Mouse (Mus musculus) neural tube, embryonic 12.5 days (tissue): ENCODE results near the gene Exoc8. TPM values are rescaled to one million over a fixed set of nuclear protein-coding genes. Genes with fewer than 3 reads are reported as not detected.

Source experiments
- ATAC-seq: fragments of 200-750 bp; cut with Nextera tagmentation; 2 replicates; pipeline ENCODE4 v1.8.0; 2017; ENCODE audit warnings: low read depth, mild to moderate bottlenecking, moderate TSS enrichment, moderate library complexity; ENCODE audit not compliant: low FRiP score
- H3K27ac ChIP-seq: fragments of 300-500 bp; sonication (generic); 2 replicates; pipeline ENCODE4 v1.5.1; 2016
- H3K27me3 ChIP-seq: fragments of 300-500 bp; sonication (generic); replicated peaks from 2 replicates; pipeline ENCODE4 v1.6.1; 2016; ENCODE audit warnings: mild to moderate bottlenecking
- H3K36me3 ChIP-seq: fragments of 300-500 bp; sonication (generic); 2 replicates; pipeline ENCODE4 v1.6.1; 2016; ENCODE audit warnings: mild to moderate bottlenecking
- H3K4me1 ChIP-seq: fragments of 300-500 bp; sonication (generic); 2 replicates; pipeline ENCODE4 v1.6.1; 2016
- H3K4me2 ChIP-seq: fragments of 300-500 bp; sonication (generic); replicated peaks from 2 replicates; pipeline ENCODE4 v1.6.1; 2016; ENCODE audit warnings: mild to moderate bottlenecking
- H3K4me3 ChIP-seq: fragments of 300-500 bp; sonication (generic); 2 replicates; pipeline ENCODE4 v1.5.1; 2016
- H3K9ac ChIP-seq: fragments of 300-500 bp; sonication (generic); 2 replicates; pipeline ENCODE4 v1.6.1; 2016; ENCODE audit warnings: mild to moderate bottlenecking
- H3K9me3 ChIP-seq: fragments of 300-500 bp; sonication (generic); 2 replicates; pipeline ENCODE4 v1.6.1; 2016; ENCODE audit warnings: mild to moderate bottlenecking
- WGBS: fragments of 180-500 bp; shearing (Covaris S2); methylation state at CpG from one replicate; pipeline ENCODE4 v1.1.7; 2016; 5-methylcytosine and 5-hydroxymethylcytosine counted together
- polyA plus RNA-seq: library from polyadenylated mRNA; unstranded; fragments of >200 nt; fragmentation: Nextera tagmentation; extraction: Ambion mirVana; gene quantifications from 2 replicates; pipeline ENCODE4 v1.2.1, GENCODE M21; 2016

The Exoc8 gene
- polyA plus RNA-seq, 1 experiment from 2014 or later = 17.3 TPM

GRCm38 (mm10) chr8:124866669-124867068 lies 30.8 kb downstream of the Exoc8 start:
- H3K36me3 ChIP-seq = peaks cover 7% of the 10 kb centered on the region
- 87% methylated on average over 3 of the region's 3 CpGs for WGBS
- H3K27me3 ChIP-seq = no peaks in the 10 kb centered on the region
- no peak overlapping the region for H3K4me3 ChIP-seq
- no peak overlapping the region for H3K9ac ChIP-seq
- ATAC-seq = no peak
- H3K27ac ChIP-seq = no peak overlapping the region
- peaks cover 9% of the 10 kb centered on the region for H3K4me1 ChIP-seq
- H3K4me2 ChIP-seq = no peak overlapping the region
- no peaks in the 10 kb centered on the region for H3K9me3 ChIP-seq

GRCm38 (mm10) chr8:124863729-124864128 lies 33.8 kb downstream of the Exoc8 start:
- H3K27me3 ChIP-seq = no peaks in the 10 kb centered on the region
- H3K9me3 ChIP-seq = no peaks in the 10 kb centered on the region
- 26% methylated on average over 8 of the region's 8 CpGs for WGBS
- H3K4me1 ChIP-seq = peaks cover 9% of the 10 kb centered on the region
- no peak overlapping the region for H3K27ac ChIP-seq
- peak overlapping the region; percentile 96 for H3K9ac ChIP-seq
- no peak for ATAC-seq
- H3K4me3 ChIP-seq = peak overlapping the region; percentile 95
- peaks cover 21% of the 10 kb centered on the region for H3K36me3 ChIP-seq
- H3K4me2 ChIP-seq = peak overlapping the region; percentile 79

DNA sequence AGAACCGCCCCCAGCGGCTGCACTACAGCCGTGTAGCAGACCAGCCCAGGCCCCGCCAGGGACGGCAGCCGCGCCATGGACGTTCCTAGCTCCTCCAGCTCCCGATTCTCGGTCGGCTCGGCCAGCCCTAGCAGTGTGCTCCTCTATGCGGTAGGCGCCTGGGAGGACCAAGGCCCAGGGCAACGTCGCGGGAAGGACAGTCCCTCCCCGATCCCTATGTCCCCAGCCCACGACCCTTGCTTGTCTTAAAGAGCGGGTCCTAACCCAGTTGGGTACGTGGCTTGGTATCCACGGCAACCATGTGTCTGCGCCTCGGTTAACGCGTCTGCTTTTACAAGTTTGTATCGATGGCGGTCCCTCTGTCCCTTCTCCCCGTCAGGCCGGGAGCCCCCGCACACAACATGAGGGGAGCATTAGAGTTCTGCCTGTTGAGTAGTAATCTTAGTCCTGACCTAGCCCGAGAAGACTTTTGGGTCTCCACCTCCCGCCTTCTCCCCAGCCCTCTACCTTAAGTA lies 34.3 kb downstream of the Exoc8 start:
- WGBS = under 1% methylated on average over 33 of the region's 33 CpGs
- no peaks in the 10 kb centered on the region for H3K9me3 ChIP-seq
- H3K27ac ChIP-seq = peak overlapping the region; percentile 70
- H3K9ac ChIP-seq = peak overlapping the region; percentile 96
- peak overlapping the region; percentile 95 for H3K4me3 ChIP-seq
- H3K27me3 ChIP-seq = no peaks in the 10 kb centered on the region
- H3K4me2 ChIP-seq = peak overlapping the region; percentile 79
- peak; percentile 90 for ATAC-seq
- H3K4me1 ChIP-seq = peaks cover 9% of the 10 kb centered on the region
- H3K36me3 ChIP-seq = peaks cover 26% of the 10 kb centered on the region

GRCm38 (mm10) chr8:124862321-124863162 lies 35.0 kb downstream of the Exoc8 start, which contains the start of the genes Gnpat and 2810004N23Rik:
Gene Gnpat (plus strand): TSS chr8:124863033.
Gene 2810004N23Rik (minus strand): TSS chr8:124863120.
- peak within 1 kb of the TSS; percentile 79 for H3K4me2 ChIP-seq
- H3K36me3 ChIP-seq = peaks cover 33% of the 10 kb centered on the region

DNA sequence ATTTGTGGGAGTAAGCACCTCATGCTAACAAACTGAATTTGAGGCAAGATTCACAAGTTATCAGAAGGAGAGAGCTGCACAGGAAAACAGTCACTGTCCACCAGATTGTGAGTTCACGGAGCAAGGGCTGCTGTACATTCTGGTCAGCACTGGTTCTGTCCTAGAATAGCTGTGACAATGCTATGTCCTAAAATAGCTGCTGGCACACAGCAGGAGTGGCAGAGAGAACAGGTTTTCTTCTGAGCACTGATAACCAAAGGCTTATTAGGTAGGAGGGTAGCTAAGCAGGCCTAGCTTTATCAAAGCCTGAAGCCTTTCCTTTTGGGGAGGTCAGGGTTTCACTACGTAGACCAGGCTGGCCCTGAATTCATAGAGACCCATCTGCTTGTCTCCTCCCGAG lies 37.3 kb downstream of the Exoc8 start:
- H3K9me3 ChIP-seq = peaks cover 4% of the 10 kb centered on the region; the same call in 1 of the 2 replicates
- ATAC-seq = no peak
- no peak overlapping the region for H3K9ac ChIP-seq
- H3K4me1 ChIP-seq = peaks cover 9% of the 10 kb centered on the region
- H3K4me3 ChIP-seq = no peak overlapping the region
- peaks cover 55% of the 10 kb centered on the region for H3K36me3 ChIP-seq
- H3K4me2 ChIP-seq = no peak overlapping the region
- no peak overlapping the region for H3K27ac ChIP-seq
- WGBS = 97% methylated on average over 3 of the region's 3 CpGs
- H3K27me3 ChIP-seq = no peaks in the 10 kb centered on the region

More at GRCm38 (mm10) chr8:124862321-124863162, 35.0 kb downstream of the Exoc8 start, which contains the start of the genes Gnpat and 2810004N23Rik:
- 2% methylated on average over 55 of the region's 55 CpGs for WGBS
- H3K9me3 ChIP-seq = no peaks in the 10 kb centered on the region
- H3K27ac ChIP-seq = peak within 1 kb of the TSS; percentile 70
- peak within 1 kb of the TSS; percentile 95 for H3K4me3 ChIP-seq
- ATAC-seq = peak; percentile 98
- peak within 1 kb of the TSS; percentile 96 for H3K9ac ChIP-seq
- peaks cover 9% of the 10 kb centered on the region for H3K4me1 ChIP-seq
- H3K27me3 ChIP-seq = no peaks in the 10 kb centered on the region

- Histone ChIP-seq H3K9me3 (peaks cover 4% of the 10 kb centered on the region; the same call in 1 of the 2 replicates), H3K9ac (no peak overlapping the region), H3K27me3 (no peaks in the 10 kb centered on the region), H3K4me1 (peaks cover 9% of the 10 kb centered on the region), H3K36me3 (peaks cover 63% of the 10 kb centered on the region), H3K4me3 (no peak overlapping the region), H3K27ac (no peak overlapping the region), H3K4me2 (no peak overlapping the region)
- ATAC-seq = no peak
Observed at GRCm38 (mm10) chr8:124859466-124859865, 38.0 kb downstream of the Exoc8 start.

- Histone ChIP-seq H3K4me2 (no peak overlapping the region), H3K27ac (no peak overlapping the region), H3K9me3 (peaks cover 4% of the 10 kb centered on the region; the same call in 1 of the 2 replicates), H3K9ac (no peak overlapping the region), H3K36me3 (peaks cover 61% of the 10 kb centered on the region), H3K27me3 (no peaks in the 10 kb centered on the region), H3K4me3 (no peak overlapping the region), H3K4me1 (no peaks in the 10 kb centered on the region)
- 98% methylated on average over 1 of the region's 1 CpGs for WGBS
- ATAC-seq = no peak
Observed at GRCm38 (mm10) chr8:124853511-124853910, 44.0 kb downstream of the Exoc8 start.

DNA sequence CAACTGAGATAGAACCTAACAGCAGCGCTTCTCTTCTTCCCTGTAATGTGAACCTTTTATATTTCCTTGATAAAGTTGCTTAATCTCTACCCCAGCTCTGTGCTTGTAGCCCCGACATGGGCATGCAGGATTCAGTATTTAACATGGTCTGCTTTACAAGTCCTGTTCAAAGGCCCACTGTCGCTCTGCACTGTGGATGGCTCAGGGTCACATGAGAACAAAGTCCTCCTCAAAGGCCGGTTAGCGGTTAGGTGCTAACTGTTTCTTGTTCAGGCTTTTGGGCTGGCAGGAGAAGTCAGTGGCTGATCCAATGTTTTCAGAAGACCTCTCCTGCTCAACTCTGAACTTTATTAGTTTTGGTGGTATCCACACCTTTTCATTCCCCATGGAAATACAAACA lies 51.9 kb downstream of the Exoc8 start:
- Histone ChIP-seq H3K4me2 (no peak overlapping the region), H3K36me3 (peaks cover 22% of the 10 kb centered on the region)

DNA sequence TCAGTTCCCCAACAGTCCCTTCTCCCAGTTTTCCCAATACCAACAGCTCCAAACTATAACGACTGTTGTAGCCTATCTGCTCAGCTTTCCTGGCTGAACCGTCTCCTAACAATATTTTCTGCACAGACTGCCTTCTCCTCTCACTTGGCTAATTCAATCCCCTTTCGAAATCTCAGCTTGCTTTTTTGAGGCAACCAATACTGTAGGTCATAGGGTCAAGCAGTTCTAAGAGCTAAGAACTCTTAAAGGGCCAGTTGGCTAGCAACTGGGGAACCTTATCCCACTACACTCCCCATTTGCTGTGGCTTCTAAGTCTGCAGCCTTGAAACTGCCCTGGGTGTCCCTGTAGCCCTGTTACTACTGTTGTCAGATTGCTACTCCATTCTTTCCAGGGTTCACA lies 52.4 kb downstream of the Exoc8 start:
- ATAC-seq = no peak
- no peak overlapping the region for H3K4me3 ChIP-seq
- no peaks in the 10 kb centered on the region for H3K9me3 ChIP-seq
- H3K9ac ChIP-seq = no peak overlapping the region
- WGBS = 68% methylated on average over 3 of the region's 3 CpGs
- H3K27ac ChIP-seq = no peak overlapping the region
- no peaks in the 10 kb centered on the region for H3K27me3 ChIP-seq
- H3K4me2 ChIP-seq = no peak overlapping the region
- H3K36me3 ChIP-seq = peaks cover 26% of the 10 kb centered on the region
- H3K4me1 ChIP-seq = no peaks in the 10 kb centered on the region

More for the DNA sequence above, 51.9 kb downstream of the Exoc8 start:
- no peak for ATAC-seq
- Histone ChIP-seq H3K9me3 (no peaks in the 10 kb centered on the region), H3K4me3 (no peak overlapping the region), H3K9ac (no peak overlapping the region), H3K27me3 (no peaks in the 10 kb centered on the region), H3K4me1 (no peaks in the 10 kb centered on the region), H3K27ac (no peak overlapping the region)
- WGBS = 89% methylated on average over 5 of the region's 5 CpGs

Other genes with a start within 250 kb of the Exoc8 start
- 26.8 and 27.4 TPM in 2 replicates for gene 2310022B05Rik, start 234.3 kb downstream of the Exoc8 start, polyA plus RNA-seq
- 62.5 and 64.0 TPM in 2 replicates for gene Ttc13, start 175.7 kb downstream of the Exoc8 start, polyA plus RNA-seq
- 33.0 and 35.9 TPM in 2 replicates for gene Arv1, start 175.6 kb downstream of the Exoc8 start, polyA plus RNA-seq
- gene Fam89a, start 145.9 kb downstream of the Exoc8 start, polyA plus RNA-seq = 8.9 and 11.2 TPM in 2 replicates
- gene Trim67, start 104.6 kb downstream of the Exoc8 start, polyA plus RNA-seq = 14.3 and 15.1 TPM in 2 replicates
- gene Gnpat, start 34.7 kb downstream of the Exoc8 start, polyA plus RNA-seq = 111 and 113 TPM in 2 replicates
- 40.2 and 42.6 TPM in 2 replicates for gene 2810004N23Rik, start 34.6 kb downstream of the Exoc8 start, polyA plus RNA-seq
- gene Sprtn, start 181 bp upstream of the Exoc8 start, polyA plus RNA-seq = 12.6 and 15.1 TPM in 2 replicates
- 17.4 and 18.2 TPM in 2 replicates for gene Egln1, start 51.6 kb upstream of the Exoc8 start, polyA plus RNA-seq
- 141 and 142 TPM in 2 replicates for gene Tsnax, start 115.3 kb upstream of the Exoc8 start, polyA plus RNA-seq
- gene Disc1, start 156.5 kb upstream of the Exoc8 start, polyA plus RNA-seq = 1.7 and 1.8 TPM in 2 replicates